Mouse (Mus musculus): Measurements from ENCODE around the gene Itpkb. TPM values are rescaled to one million over a fixed set of nuclear protein-coding genes. Genes with fewer than 3 reads are reported as not detected.

The Itpkb gene
- total RNA-seq, 1 experiment: 3.3 TPM

- Histone ChIP-seq H3K27ac (ENCODE audit: insufficient read depth, low read depth, low read length, poor library complexity, severe bottlenecking) (no peak overlapping the region), H3K9me3 (ENCODE audit: control insufficient read depth, insufficient read depth, low read depth, low read length) (no peaks in the 10 kb centered on the region), H3K9ac (ENCODE audit: insufficient read depth, low read depth, low read length, poor library complexity, severe bottlenecking) (no peak overlapping the region), H3K36me3 (ENCODE audit: control insufficient read depth, insufficient read depth, low read length, poor library complexity, severe bottlenecking) (no peaks in the 10 kb centered on the region), H3K4me3 (ENCODE audit: insufficient read depth in 1 of 2, low read depth in 1 of 2, low read length in 2 of 2, poor library complexity in 1 of 2, severe bottlenecking in 1 of 2) (no peak overlapping the region), H3K4me1 (ENCODE audit: control insufficient read depth in 2 of 2, insufficient read depth in 2 of 2, low read length in 2 of 2, poor library complexity in 1 of 2) (peaks cover 0 to 19% of the 10 kb centered on the region in 2 experiments; a peak in 1 of 4 replicates)
- TF ChIP-seq ZNF384 (IDR thresholded peaks at IDR 0.05; ENCODE audit: low read depth, low read length) (no peak), CHD2 (IDR thresholded peaks at IDR 0.05; ENCODE audit: low read depth, low read length) (no peak), HCFC1 (IDR thresholded peaks at IDR 0.05; ENCODE audit: borderline replicate concordance, insufficient read depth, low read length) (no peak), ZC3H11A (IDR thresholded peaks at IDR 0.05; ENCODE audit: borderline replicate concordance, low read depth, low read length) (no peak), MAFK (IDR thresholded peaks at IDR 0.05; ENCODE audit: insufficient read depth, low read depth, low read length) (no peak)
- in situ Hi-C loops (cut with MboI; ENCODE audit: low sequenced_read_pairs in 2 of 2, unreplicated experiment in 2 of 2): loop anchor here in 1 of 2 experiments (10.0 kb wide), 1 partner anchor 117 kb away; no protein-coding TSS in a partner anchor
- no peak for DNase-seq (ENCODE audit: low read depth, low spot score)
These were observed 42.1 kb upstream of the Itpkb start for GRCm38 (mm10) chr1:180288227-180288626.

- TF ChIP-seq CHD2 (IDR thresholded peaks at IDR 0.05; ENCODE audit: low read depth, low read length) (no peak), MAFK (IDR thresholded peaks at IDR 0.05; ENCODE audit: insufficient read depth, low read depth, low read length) (no peak), ZC3H11A (IDR thresholded peaks at IDR 0.05; ENCODE audit: borderline replicate concordance, low read depth, low read length) (no peak), HCFC1 (IDR thresholded peaks at IDR 0.05; ENCODE audit: borderline replicate concordance, insufficient read depth, low read length) (no peak), ZNF384 (IDR thresholded peaks at IDR 0.05; ENCODE audit: low read depth, low read length) (no peak)
- Histone ChIP-seq H3K4me3 (ENCODE audit: insufficient read depth in 1 of 2, low read depth in 1 of 2, low read length in 2 of 2, poor library complexity in 1 of 2, severe bottlenecking in 1 of 2) (no peak overlapping the region), H3K27ac (ENCODE audit: insufficient read depth, low read depth, low read length, poor library complexity, severe bottlenecking) (no peak overlapping the region), H3K4me1 (ENCODE audit: control insufficient read depth in 2 of 2, insufficient read depth in 2 of 2, low read length in 2 of 2, poor library complexity in 1 of 2) (peaks cover 0 to 15% of the 10 kb centered on the region in 2 experiments; a peak in 1 of 4 replicates), H3K9ac (ENCODE audit: insufficient read depth, low read depth, low read length, poor library complexity, severe bottlenecking) (no peak overlapping the region), H3K9me3 (ENCODE audit: control insufficient read depth, insufficient read depth, low read depth, low read length) (no peaks in the 10 kb centered on the region), H3K36me3 (ENCODE audit: control insufficient read depth, insufficient read depth, low read length, poor library complexity, severe bottlenecking) (no peaks in the 10 kb centered on the region)
- in situ Hi-C loops (cut with MboI; ENCODE audit: low sequenced_read_pairs in 2 of 2, unreplicated experiment in 2 of 2): loop anchor here in 1 of 2 experiments (10.0 kb wide), 1 partner anchor 116 kb away; no protein-coding TSS in a partner anchor
- DNase-seq (ENCODE audit: low read depth, low spot score): no peak
These were observed 41.3 kb upstream of the Itpkb start for GRCm38 (mm10) chr1:180288872-180289468.

DNA sequence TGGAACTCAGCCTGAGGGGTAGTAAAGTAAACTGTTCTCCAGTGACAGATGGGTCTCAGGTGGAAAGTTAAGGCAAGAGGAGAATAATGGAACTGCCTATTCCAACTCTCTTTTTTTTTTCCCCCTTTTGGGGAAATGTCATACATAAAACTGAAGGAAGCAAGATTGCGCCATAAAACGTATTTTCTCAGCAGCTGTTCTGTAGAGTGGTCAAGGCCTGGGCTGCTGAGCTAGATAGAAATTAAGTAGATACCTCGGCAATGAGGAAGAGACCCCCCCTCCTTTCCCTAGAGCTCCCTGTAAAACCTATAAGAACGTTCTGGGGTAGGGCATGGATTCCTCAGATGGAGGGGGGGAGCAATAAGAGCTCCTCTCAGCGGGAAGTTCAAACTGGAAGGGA is 40.5 kb upstream of the Itpkb start:
- Histone ChIP-seq H3K36me3 (ENCODE audit: control insufficient read depth, insufficient read depth, low read length, poor library complexity, severe bottlenecking) (no peaks in the 10 kb centered on the region), H3K27ac (ENCODE audit: insufficient read depth, low read depth, low read length, poor library complexity, severe bottlenecking) (no peak overlapping the region), H3K4me3 (ENCODE audit: insufficient read depth in 1 of 2, low read depth in 1 of 2, low read length in 2 of 2, poor library complexity in 1 of 2, severe bottlenecking in 1 of 2) (no peak overlapping the region), H3K9ac (ENCODE audit: insufficient read depth, low read depth, low read length, poor library complexity, severe bottlenecking) (no peak overlapping the region), H3K4me1 (ENCODE audit: control insufficient read depth in 2 of 2, insufficient read depth in 2 of 2, low read length in 2 of 2, poor library complexity in 1 of 2) (peaks cover 0 to 10% of the 10 kb centered on the region in 2 experiments; a peak in 1 of 4 replicates), H3K9me3 (ENCODE audit: control insufficient read depth, insufficient read depth, low read depth, low read length) (no peaks in the 10 kb centered on the region)
- no peak for TF ChIP-seq ZC3H11A (IDR thresholded peaks at IDR 0.05; ENCODE audit: borderline replicate concordance, low read depth, low read length)
- no peak for TF ChIP-seq HCFC1 (IDR thresholded peaks at IDR 0.05; ENCODE audit: borderline replicate concordance, insufficient read depth, low read length)
- no peak for TF ChIP-seq ZNF384 (IDR thresholded peaks at IDR 0.05; ENCODE audit: low read depth, low read length)
- no peak for DNase-seq (ENCODE audit: low read depth, low spot score)
- in situ Hi-C loops (cut with MboI; ENCODE audit: low sequenced_read_pairs in 2 of 2, unreplicated experiment in 2 of 2): loop anchor here in 1 of 2 experiments (10.0 kb wide), 1 partner anchor 115 kb away; no protein-coding TSS in a partner anchor

GRCm38 (mm10) chr1:180290358-180290757 is 39.9 kb upstream of the Itpkb start:
- no peaks in the 10 kb centered on the region for H3K9me3 ChIP-seq (ENCODE audit: control insufficient read depth, insufficient read depth, low read depth, low read length)
- in situ Hi-C loops (cut with MboI; ENCODE audit: low sequenced_read_pairs in 2 of 2, unreplicated experiment in 2 of 2): no loop called here
- H3K27ac ChIP-seq (ENCODE audit: insufficient read depth, low read depth, low read length, poor library complexity, severe bottlenecking): no peak overlapping the region
- DNase-seq (ENCODE audit: low read depth, low spot score): no peak
- no peak overlapping the region for H3K4me3 ChIP-seq (ENCODE audit: insufficient read depth in 1 of 2, low read depth in 1 of 2, low read length in 2 of 2, poor library complexity in 1 of 2, severe bottlenecking in 1 of 2)
- no peak overlapping the region for H3K9ac ChIP-seq (ENCODE audit: insufficient read depth, low read depth, low read length, poor library complexity, severe bottlenecking)
- H3K36me3 ChIP-seq (ENCODE audit: control insufficient read depth, insufficient read depth, low read length, poor library complexity, severe bottlenecking): no peaks in the 10 kb centered on the region
- TF ChIP-seq HCFC1 (IDR thresholded peaks at IDR 0.05; ENCODE audit: borderline replicate concordance, insufficient read depth, low read length) (no peak), ZC3H11A (IDR thresholded peaks at IDR 0.05; ENCODE audit: borderline replicate concordance, low read depth, low read length) (no peak), CHD2 (IDR thresholded peaks at IDR 0.05; ENCODE audit: low read depth, low read length) (no peak), ZNF384 (IDR thresholded peaks at IDR 0.05; ENCODE audit: low read depth, low read length) (no peak), MAFK (IDR thresholded peaks at IDR 0.05; ENCODE audit: insufficient read depth, low read depth, low read length) (no peak)
- H3K4me1 ChIP-seq (ENCODE audit: control insufficient read depth in 2 of 2, insufficient read depth in 2 of 2, low read length in 2 of 2, poor library complexity in 1 of 2): peaks cover 0 to 10% of the 10 kb centered on the region in 2 experiments; a peak in 1 of 4 replicates
